Mouse (Mus musculus): ENCODE data around the gene Pxk.

- TF ChIP-seq CTCF (IDR thresholded peaks at IDR 0.05) (no peak), EP300 (IDR thresholded peaks at IDR 0.05; ENCODE audit: insufficient read depth, low read depth, low read length) (no peak)
Measured at GRCm38 (mm10) chr14:8123141-8123540, 25.1 kb downstream of the Pxk start.

Measured in heart, adult 2 months (tissue).